Mouse (Mus musculus): ENCODE measurements around the gene Samd11.

Samd11 gene

GRCm38 (mm10) chr4:156255078-156255839 is at the start of gene Samd11:
Gene Samd11 (minus strand): TSS chr4:156255657.
- in situ Hi-C loops (cut with MboI, MseI): no loop called here

DNA sequence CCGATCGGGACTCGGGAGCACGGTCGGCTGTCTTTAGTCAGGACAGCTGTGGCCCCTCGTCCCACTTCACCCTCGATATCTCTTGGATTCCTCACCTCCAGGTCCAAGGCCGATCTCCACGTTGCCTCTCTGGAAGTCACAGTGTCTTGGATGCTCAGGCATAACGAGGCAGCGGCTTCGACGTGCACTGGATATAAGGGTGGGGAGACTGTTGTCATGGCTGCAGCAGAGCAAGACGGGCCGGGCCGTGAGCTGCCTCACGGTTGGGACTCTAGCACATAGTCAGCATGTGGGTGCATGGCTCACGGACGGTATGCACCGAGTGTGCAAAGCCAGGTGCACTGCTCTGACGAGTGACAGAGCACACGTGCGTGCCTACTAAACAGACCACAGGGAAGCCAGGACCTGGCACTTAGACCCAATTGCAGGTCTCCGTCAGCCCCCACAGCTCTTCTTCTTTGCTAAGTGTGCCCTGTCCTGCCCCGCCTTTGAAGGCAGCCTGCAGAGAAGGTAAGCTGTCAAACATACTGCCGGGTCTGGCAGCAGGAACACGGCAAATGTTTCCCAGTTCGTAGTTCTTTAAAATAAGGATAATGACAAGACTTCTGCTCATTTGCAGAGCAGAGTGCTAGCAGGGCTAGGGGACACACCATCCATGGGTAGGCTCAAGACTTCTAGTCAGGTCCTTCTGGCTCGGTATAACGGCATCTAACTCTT is 938 bp downstream of the Samd11 start:
- in situ Hi-C loops (cut with MboI, MseI): loop anchor here in 1 of 2 experiments (5.0 kb wide), 1 partner anchor 78 kb away; the partner anchor contains the start of gene Vmn2r-ps159

DNA sequence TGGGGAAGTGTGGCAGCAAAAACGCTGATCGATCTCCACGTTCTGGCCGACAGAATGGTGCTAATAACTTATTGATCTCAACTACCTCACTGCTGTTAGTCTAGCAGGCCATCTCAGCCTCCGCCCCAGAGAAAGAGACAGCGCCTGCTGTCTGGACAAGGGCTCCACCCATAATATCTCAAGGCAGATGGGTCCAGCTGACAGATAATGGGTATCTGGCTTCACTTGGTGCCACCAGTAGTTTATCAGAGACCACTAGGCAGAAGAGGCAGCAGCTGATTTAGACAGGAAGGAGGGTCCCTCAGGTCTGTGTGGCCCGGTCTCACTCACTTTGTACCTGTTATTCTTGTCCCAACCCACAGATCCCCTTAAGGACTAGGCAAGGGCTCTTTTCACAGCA is 2.4 kb downstream of the Samd11 start:
- in situ Hi-C loops (cut with MboI, MseI): loop anchor here in 1 of 2 experiments (5.0 kb wide), 1 partner anchor 79 kb away; the partner anchor contains the start of gene Vmn2r-ps159

DNA sequence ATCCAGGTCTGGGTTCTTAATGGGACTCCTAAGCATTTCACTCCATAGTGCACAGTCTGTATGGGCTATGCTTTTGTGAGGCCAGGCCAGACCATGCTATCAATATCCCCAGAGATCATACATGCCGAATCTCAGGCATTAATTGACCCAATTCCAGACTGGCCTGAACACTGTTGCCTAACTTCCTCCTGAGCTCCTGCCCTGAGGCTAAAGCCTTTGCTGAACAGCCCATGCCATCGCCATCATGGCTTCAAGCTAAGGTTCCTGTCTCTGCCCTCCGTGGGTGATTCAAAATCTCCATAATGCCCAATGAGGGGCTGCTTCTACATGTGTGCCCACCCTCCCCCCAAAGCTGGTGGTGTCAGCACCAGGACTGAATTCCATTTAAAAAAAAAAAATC is 2.8 kb downstream of the Samd11 start:
- in situ Hi-C loops (cut with MboI, MseI): loop anchor here in 1 of 2 experiments (5.0 kb wide), 1 partner anchor 80 kb away; the partner anchor contains the start of gene Vmn2r-ps159

DNA sequence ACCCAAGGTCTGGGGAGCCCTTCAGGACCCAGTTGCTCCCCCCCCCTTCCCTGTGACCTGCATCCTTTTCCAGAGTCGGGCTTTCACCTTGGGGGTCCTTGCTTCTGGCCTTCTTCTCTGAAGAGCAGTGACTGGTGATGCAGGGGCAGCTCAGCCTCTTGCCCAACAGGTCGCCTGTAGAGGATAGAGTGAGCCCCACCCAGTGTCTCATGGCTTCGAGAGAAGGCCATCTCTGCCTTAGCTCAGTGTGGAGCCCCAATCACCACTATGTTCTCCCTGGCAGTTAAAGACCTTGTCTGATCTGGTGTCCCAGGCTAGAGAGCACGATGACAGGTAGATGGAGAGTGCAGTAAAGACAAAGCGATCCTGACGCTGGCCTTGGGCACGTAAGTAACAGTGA is 3.3 kb downstream of the Samd11 start:
- in situ Hi-C loops (cut with MboI, MseI): loop anchor here in 1 of 2 experiments (5.0 kb wide), 1 partner anchor 80 kb away; the partner anchor contains the start of gene Vmn2r-ps159

DNA sequence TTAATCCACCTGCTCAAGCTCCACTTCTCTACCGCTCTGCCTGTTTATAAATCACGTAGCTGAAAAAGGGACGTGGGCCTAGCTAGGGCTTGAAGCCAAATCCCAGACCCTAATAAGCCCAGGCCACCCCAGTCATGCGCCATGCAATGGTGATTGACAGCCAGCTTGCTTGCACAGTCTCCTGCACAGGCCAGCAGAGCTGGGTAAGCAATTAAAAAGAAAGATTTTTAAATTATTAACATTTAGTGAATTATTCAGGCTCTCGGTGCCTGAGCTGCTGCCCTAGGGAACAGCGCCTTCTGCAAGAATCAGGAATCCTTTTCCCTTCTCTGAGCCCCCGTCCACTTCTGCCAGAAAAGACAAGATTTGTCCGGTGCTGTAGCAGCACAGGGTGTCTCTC is 4.4 kb downstream of the Samd11 start:
- in situ Hi-C loops (cut with MboI, MseI): loop anchor here in 1 of 2 experiments (5.0 kb wide), 1 partner anchor 81 kb away; the partner anchor contains the start of gene Vmn2r-ps159

DNA sequence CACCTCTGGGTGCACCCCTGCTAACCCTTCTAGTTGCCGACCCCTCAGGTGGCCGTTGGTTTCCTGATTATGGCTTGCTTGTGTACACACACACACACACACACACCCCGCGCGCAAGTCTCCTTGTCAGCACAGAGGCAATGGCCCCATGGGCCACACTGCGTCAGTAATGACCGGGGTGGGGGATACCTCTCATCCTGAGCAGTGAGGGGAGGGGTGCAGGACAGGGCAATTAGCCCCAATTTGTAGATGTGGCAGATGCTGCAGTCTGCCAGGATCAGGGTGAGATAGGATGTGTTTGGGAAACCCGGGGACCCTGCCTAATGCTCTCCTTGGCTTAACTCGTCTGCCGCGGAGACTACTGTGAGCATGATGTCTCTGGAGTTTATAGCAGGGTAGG is 5.9 kb downstream of the Samd11 start:
- in situ Hi-C loops (cut with MboI, MseI): loop anchor here (5.0 kb wide), 2 partner anchors 63 to 122 kb away; no protein-coding TSS in a partner anchor

GRCm38 (mm10) chr4:156236651-156237447 is 18.6 kb downstream of the Samd11 start:
- in situ Hi-C loops (cut with MboI, MseI): no loop called here

DNA sequence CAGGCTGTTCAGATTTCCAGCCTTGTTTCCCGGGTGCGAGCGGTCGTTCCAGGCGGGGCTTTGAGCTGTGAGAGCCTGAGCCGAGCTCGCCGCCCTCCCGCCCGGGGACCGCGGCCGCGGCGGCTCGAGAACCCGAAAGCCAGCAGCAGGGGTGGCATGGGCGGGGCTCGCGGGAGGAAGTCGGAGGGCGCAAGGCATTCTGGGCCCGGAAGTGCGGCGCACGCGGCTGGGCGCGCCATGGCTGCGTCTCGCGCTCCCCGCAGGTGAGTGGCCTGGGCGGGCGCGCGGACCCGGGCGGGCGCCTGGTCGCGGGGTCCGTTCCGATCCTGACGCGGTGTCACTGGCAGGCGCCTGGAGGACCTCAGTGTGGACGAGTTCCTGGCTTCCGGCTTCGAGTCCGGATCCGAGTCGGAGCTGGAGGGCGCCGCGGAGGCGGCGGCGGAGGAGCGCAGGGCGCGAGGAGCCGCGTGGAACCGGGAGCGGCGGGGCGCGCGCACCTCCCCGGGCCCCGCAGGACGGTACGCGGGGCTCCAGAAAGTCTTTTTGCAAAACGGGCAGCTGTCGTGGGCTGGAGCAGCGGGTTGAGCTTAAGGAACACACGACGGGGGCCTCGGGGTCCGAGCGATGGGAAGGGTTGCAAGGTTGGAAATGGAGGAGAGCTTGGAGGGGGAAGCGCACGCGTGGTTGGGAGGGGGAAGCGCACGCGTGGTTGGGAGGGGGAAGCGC is 19.5 kb downstream of the Samd11 start, which contains the start of gene Noc2l:
Gene Noc2l, plus strand, starts transcription at position 203 of the 726 bp plus-strand sequence.
- in situ Hi-C loops (cut with MboI, MseI): no loop called here

DNA sequence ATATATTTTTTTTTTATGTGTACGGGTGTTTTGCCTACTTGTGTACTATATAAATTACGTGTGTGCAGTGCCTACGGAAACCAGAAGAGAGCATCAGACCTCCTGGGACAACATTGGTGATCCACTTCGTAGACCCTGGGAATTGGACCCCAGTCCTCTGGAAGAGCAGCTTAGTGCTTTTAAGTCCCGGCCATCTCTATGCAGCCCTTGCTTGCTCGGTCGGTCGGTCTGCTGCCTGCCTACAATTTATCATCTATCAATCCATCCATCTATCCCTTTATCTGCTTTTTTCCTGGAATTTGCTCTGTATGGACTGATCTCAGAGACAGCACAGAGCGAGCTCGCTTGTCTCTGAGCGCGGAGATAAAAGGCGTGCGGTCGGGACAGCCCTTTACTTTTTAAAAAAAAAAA is 20.1 kb downstream of the Samd11 start:
- in situ Hi-C loops (cut with MboI, MseI): no loop called here

- in situ Hi-C loops (cut with MboI, MseI): no loop called here
Measured at GRCm38 (mm10) chr4:156234701-156235213, 20.7 kb downstream of the Samd11 start, which contains the start of gene Plekhn1. Gene Plekhn1 (minus strand): TSS chr4:156234857.

DNA sequence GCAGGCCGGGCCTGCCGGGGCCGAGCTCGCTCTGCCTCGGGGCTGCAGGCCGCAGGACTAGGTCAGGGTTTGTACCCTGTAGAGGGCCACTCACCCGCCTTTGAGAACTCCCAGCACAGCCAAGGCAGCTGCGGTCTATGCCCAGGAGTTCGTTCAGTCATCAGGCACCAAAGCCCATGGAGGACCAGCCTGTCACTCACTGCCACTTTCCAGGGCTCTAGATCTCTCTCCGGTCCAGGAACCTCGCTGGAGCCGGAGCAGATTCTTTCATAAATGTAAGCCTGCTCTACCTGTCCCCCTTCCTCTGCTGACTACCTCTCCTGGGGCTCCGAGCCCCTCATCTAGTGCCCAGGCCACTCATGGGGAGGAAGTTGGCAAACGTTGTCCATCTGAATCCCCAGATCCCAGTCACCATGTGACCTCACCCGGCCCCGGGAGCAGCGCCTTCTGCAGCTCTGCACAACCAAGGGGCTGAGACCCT is 21.4 kb downstream of the Samd11 start:
- in situ Hi-C loops (cut with MboI, MseI): no loop called here

DNA sequence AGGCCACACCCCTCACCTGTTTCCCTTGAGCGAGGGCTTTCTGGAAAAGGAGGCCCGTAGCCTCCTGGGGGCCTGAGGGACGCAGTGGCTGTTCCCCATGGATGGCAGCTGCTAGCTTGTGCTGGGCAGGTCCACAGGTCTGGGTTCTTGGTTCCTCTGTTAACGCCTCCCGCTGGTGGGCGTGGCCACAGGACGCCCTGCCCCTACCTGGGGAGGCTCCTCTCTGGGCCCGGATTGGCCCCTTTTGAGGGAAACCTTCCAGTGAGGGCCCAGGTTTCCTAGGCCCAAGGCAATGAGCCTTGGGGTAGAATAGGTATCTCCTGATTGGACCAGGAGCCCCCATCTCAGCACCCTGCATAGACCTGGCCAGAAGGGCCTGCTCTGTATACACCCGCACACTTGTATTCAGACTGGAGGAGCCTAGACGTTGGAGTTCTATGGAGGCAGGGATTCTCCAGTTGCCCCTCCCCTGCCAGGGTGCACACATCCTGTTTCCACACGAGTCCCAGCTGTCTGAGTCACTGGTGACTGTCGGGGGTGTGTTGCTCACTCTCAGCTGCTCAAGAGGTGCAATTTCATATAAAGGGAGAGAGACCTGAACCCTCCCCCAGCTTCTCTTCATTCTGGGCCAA is 26.9 kb downstream of the Samd11 start:
- in situ Hi-C loops (cut with MboI, MseI): no loop called here

DNA sequence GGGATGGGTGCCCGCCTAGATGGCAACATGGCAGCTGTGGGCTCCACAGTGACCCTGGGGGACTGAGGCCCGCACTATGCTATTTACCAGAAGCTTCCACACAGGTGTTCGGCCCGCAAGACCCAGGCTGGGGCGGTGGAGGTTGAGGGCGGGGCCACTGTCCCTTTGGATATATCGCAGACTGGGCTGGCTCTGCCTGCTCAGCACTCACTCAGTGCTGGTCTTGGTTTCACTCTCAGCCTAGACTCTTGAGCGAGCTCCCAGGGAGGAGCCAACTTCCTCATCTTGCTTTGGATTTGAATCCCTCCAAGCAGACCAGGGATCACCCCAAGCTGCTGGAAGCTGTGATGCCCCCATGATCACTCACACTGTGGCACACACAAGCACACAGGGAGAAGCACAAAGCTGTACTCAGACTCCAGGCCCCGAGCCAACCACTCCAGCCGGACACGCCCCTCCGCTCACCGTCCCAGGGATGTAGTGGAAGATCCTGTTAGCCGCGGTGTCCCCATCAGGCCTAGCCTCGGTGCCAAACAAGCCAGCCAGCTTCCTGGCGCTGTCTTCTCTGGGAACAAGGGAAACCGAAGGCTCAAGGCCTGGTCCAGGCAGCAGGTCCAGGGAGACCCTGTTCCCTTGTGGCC is 27.6 kb downstream of the Samd11 start:
- in situ Hi-C loops (cut with MboI, MseI): no loop called here

DNA sequence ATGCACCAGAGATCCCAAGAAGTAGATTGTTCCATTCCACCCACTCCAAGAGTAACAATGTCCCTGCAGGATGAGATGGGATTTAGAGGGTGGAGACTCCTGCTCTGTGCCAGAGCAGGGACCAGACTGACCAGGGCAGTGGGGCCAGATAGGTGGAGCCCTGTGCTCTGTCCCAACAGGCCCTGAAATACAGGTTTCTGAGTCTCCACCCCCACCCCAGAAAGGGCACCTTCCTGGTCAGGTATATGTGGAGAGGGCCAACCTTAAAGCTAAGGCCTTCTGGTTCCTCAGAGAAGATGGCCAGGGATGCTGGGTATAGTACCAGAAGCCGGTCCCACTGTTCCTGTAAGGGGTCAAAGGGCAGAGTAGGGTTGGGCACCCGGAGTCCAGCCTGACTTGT is 31.2 kb downstream of the Samd11 start:
- in situ Hi-C loops (cut with MboI, MseI): loop anchor here in 1 of 2 experiments (5.0 kb wide), 1 partner anchor 252 kb away; no protein-coding TSS in a partner anchor

DNA sequence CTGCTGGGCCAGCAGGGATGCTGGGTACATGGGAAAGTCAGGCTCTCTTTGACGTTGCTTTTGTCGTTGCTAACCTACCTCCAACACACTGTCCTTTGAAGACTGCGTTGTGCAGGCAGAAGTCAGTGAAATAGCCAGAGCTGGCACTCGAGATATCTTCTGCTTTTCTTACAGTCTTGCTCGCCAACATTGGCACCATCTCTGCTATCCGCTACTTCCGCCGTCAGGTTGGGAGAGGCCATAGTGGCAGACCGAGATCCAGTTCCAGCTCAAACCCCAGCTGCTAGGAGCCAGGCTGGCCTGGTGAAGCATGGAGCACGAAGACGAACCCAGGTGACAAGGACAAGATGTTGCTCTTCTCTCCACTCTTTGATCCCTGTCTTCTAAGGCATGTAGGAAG is 35.5 kb downstream of the Samd11 start:
- in situ Hi-C loops (cut with MboI, MseI): loop anchor here in 1 of 2 experiments (5.0 kb wide), 1 partner anchor 248 kb away; no protein-coding TSS in a partner anchor

DNA sequence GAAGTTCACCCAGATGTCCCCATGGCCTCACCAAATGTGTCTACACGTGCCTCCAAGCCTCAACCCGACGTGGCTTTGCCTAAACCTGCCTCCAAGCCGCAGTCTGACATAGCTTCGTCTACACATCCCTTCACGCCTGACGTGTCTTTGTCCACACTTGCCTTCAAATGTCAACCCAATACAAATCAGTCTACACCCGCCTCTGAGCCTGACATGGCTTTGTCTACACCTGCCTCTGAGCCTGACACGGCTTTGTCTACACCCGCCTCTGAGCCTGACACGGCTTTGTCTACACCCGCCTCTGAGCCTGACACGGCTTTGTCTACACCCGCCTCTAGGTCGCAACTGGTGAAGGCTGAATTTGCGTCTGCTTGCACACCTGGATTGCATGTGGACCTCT is 37.6 kb downstream of the Samd11 start:
- in situ Hi-C loops (cut with MboI, MseI): no loop called here

GRCm38 (mm10) chr4:156217022-156217669 is 38.3 kb downstream of the Samd11 start:
- in situ Hi-C loops (cut with MboI, MseI): no loop called here

DNA sequence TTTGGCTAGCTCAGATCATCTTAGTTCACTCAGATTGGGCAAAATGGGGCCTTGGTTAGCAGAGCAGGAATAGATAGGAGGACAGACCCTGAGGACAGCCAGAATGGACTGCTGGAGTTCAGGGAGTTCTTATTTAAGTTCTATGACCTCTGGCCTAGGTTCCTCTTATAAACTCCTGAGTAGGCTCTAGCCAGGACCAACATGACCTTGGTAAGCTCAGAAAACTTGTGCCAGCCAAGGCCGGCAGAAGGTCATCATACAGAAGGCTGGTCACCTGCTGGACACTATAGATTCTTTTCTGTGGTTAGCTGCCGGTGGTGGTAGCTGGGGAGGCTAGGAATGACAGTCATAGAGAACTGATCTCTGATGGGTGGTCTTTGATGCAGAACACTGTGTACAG is 39.3 kb downstream of the Samd11 start:
- in situ Hi-C loops (cut with MboI, MseI): no loop called here
